Mouse (Mus musculus) small intestine, adult 2 months (tissue): ENCODE results near the gene Zfp689.
A peak's percentile ranks its signal among the peaks of the same experiment; 100 is the strongest.
"Not testable (repeated sequence)": the region's sequence is repeated elsewhere in the genome, so short reads cannot be mapped to it uniquely, and the experiment has no call there.

Experiments
- CTCF ChIP-seq: fragments of 200-500 bp; IDR thresholded peaks from 2 replicates; pipeline ENCODE4 v1.5.1; 2012; ENCODE audit warnings: low read depth, mild to moderate bottlenecking, control low read depth, inconsistent platforms, low read length, moderate library complexity, mixed read lengths; ENCODE audit not compliant: insufficient replicate concordance, insufficient read length; ENCODE audit errors: extremely low read depth
- POLR2A ChIP-seq: fragments of 200-500 bp; IDR thresholded peaks from 2 replicates; pipeline ENCODE4 v1.6.1; 2012; ENCODE audit warnings: low read depth, mild to moderate bottlenecking, control low read depth, inconsistent platforms, low read length, moderate library complexity

DNA sequence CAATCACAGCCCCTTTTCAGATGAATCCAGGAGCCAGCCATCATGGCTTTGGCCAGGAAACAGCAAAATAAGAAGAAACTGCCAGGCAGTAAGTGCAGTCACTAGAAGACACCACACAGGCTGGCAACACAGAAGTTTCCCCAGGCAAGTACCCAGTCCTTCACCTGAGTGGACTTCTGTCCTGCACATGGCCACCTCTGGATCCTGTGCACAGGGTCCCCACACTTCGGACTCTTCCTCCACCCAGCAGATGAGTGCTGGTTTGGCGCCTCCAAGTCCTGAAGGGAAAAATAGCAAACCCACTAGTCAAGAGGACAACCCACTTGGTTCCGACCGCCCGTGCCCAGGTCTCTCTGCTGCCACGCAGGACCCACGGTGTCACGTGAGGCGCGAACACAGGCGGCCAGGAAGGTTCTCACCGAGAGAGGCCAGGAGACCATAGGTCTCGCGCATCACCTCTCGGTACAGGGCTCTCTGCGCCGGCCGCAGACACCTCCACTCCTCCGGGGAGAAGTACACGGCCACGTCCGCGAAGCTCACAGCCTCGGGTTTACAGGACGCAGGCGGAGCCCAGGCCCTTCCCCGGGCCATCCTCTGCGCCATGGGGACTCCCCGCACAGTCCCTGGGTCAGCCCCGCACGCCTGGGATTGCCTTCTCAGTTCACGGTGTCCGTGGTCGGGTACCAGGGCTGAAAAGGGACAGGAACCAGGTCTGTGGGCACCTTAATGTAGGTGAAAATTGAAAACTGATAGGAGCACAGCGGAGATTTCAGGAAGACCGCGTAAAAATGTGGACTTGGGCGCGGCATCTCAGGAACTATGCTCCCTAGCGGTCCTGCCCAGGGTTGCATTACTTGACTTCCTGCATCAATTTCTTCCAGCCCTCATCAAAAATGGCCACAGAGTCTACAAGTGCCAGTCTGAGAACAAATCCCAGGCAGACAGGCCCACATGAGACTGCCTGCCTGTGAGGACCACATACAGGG is 42.7 kb downstream of the Zfp689 start, which contains the start of gene Zfp764:
- peak; percentile 76 for TF ChIP-seq CTCF
- TF ChIP-seq POLR2A: not testable (repeated sequence)
